Mouse (Mus musculus) hindbrain, embryonic 12.5 days (tissue): Measurements from ENCODE around the gene Vegfa. TPM values are rescaled to one million over a fixed set of nuclear protein-coding genes. Genes with fewer than 3 reads are reported as not detected.
"Not testable (repeated sequence)": the region's sequence is repeated elsewhere in the genome, so short reads cannot be mapped to it uniquely, and the experiment has no call there.

ENCODE experiments used
- ATAC-seq: fragments of 200-750 bp; cut with Nextera tagmentation; 2 replicates; pipeline ENCODE4 v1.8.0; 2017; ENCODE audit warnings: moderate TSS enrichment; ENCODE audit not compliant: low FRiP score
- H3K27ac ChIP-seq: fragments of 300-500 bp; sonication (generic); 2 replicates; pipeline ENCODE4 v1.5.1; 2016; ENCODE audit warnings: mild to moderate bottlenecking
- H3K27me3 ChIP-seq: fragments of 300-500 bp; sonication (generic); 2 replicates; pipeline ENCODE4 v1.6.1; 2016; ENCODE audit warnings: mild to moderate bottlenecking
- H3K36me3 ChIP-seq: fragments of 300-500 bp; sonication (generic); 2 replicates; pipeline ENCODE4 v1.6.1; 2016; ENCODE audit warnings: mild to moderate bottlenecking
- H3K4me1 ChIP-seq: fragments of 300-500 bp; sonication (generic); 2 replicates; pipeline ENCODE4 v1.6.1; 2016
- H3K4me2 ChIP-seq: fragments of 300-500 bp; sonication (generic); replicated peaks from 2 replicates; pipeline ENCODE4 v1.6.1; 2016; ENCODE audit warnings: mild to moderate bottlenecking
- H3K4me3 ChIP-seq: fragments of 300-500 bp; sonication (generic); 2 replicates; pipeline ENCODE4 v1.5.1; 2016; ENCODE audit warnings: mild to moderate bottlenecking
- H3K9ac ChIP-seq: fragments of 300-500 bp; sonication (generic); 2 replicates; pipeline ENCODE4 v1.6.1; 2016; ENCODE audit warnings: mild to moderate bottlenecking, moderate library complexity
- H3K9me3 ChIP-seq: fragments of 300-500 bp; sonication (generic); replicated peaks from 2 replicates; pipeline ENCODE4 v1.6.1; 2016; ENCODE audit warnings: mild to moderate bottlenecking
- WGBS: fragments of 180-500 bp; shearing (Covaris S2); methylation state at CpG from one replicate; pipeline ENCODE4 v1.1.7; 2016; 5-methylcytosine and 5-hydroxymethylcytosine counted together
- polyA plus RNA-seq: library from polyadenylated mRNA; unstranded; fragments of >200 nt; fragmentation: Nextera tagmentation; extraction: Ambion mirVana; gene quantifications from 2 replicates; pipeline ENCODE4 v1.2.1, GENCODE M21; 2016

The Vegfa gene
- polyA plus RNA-seq, 1 experiment from 2014 or later, result 4.0 TPM

DNA sequence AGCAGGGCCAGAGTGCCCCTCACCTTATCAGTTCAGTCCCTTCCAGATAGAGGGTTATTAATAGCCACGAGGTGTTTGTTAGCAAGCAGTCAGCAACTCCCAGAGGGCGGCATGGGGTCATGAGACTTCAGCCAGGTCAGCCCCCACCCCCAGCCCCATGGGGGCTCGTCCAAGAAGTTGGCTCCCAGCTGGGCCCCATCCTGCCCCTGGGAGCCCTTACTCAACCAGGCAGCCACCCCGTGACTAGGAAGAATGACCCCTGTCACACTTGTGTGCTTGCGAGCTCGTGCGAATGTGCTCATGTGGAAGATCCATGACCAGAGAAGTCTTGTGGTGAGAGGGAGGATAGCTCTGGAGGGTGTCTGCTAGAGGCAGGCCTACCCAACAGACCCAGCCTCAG is 23.0 kb downstream of the Vegfa start:
- no peak overlapping the region for H3K27ac ChIP-seq
- H3K9me3 ChIP-seq, result no peaks in the 10 kb centered on the region
- H3K9ac ChIP-seq, result no peak overlapping the region
- 70% methylated on average over 7 of the region's 7 CpGs for WGBS
- ATAC-seq, result no peak
- H3K36me3 ChIP-seq, result no peaks in the 10 kb centered on the region
- no peak overlapping the region for H3K4me3 ChIP-seq
- no peaks in the 10 kb centered on the region for H3K27me3 ChIP-seq
- no peak overlapping the region for H3K4me2 ChIP-seq
- H3K4me1 ChIP-seq, result no peaks in the 10 kb centered on the region

DNA sequence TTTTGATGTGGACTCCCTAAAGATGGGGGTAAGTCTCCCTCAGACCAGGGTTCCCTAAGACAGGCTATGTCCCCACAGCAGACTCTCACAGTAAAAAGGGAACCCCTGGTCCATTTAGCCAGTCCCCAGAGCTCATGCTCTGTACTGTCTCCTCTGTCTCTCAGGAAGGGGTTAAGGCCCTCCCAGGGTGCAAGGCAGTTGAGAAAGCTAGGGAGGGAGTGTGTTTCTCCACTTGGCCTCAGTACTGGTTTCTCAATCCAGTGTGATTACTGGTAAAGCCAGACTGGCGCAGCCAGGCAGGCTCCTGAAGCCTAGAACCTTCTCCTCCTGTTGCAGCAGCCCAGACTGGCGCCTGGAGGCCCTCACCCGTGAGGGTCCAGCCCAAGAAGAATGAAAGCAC is 26.7 kb downstream of the Vegfa start:
- Histone ChIP-seq H3K4me1 (no peaks in the 10 kb centered on the region), H3K4me2 (no peak overlapping the region), H3K27me3 (no peaks in the 10 kb centered on the region), H3K9ac (no peak overlapping the region), H3K9me3 (no peaks in the 10 kb centered on the region), H3K36me3 (no peaks in the 10 kb centered on the region), H3K4me3 (no peak overlapping the region), H3K27ac (no peak overlapping the region)
- ATAC-seq, result no peak
- 79% methylated on average over 3 of the region's 3 CpGs for WGBS

DNA sequence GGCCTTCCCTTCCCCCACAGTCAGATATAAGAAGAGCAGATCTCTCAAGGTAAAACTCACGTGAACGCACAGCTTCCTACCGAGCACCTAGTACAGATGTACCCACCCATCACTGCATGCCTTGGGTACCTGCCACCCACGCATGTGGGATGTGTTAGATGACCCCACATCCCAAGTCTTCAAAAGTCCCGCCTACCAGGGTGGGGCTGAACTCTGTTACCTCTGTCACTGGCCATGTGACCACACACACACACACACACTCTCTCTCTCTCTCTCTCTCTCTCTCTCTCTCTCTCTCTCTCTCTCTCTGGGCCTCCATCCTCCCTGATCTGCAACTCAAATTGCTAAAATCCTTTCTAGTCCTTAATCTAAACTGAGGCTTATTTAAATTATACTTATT is 27.7 kb downstream of the Vegfa start:
- 85% methylated on average over 5 of the region's 5 CpGs for WGBS
- Histone ChIP-seq H3K9ac (no peak overlapping the region), H3K4me1 (no peaks in the 10 kb centered on the region), H3K9me3 (no peaks in the 10 kb centered on the region), H3K27me3 (no peaks in the 10 kb centered on the region), H3K4me2 (no peak overlapping the region), H3K4me3 (no peak overlapping the region), H3K27ac (no peak overlapping the region), H3K36me3 (no peaks in the 10 kb centered on the region)
- no peak for ATAC-seq

DNA sequence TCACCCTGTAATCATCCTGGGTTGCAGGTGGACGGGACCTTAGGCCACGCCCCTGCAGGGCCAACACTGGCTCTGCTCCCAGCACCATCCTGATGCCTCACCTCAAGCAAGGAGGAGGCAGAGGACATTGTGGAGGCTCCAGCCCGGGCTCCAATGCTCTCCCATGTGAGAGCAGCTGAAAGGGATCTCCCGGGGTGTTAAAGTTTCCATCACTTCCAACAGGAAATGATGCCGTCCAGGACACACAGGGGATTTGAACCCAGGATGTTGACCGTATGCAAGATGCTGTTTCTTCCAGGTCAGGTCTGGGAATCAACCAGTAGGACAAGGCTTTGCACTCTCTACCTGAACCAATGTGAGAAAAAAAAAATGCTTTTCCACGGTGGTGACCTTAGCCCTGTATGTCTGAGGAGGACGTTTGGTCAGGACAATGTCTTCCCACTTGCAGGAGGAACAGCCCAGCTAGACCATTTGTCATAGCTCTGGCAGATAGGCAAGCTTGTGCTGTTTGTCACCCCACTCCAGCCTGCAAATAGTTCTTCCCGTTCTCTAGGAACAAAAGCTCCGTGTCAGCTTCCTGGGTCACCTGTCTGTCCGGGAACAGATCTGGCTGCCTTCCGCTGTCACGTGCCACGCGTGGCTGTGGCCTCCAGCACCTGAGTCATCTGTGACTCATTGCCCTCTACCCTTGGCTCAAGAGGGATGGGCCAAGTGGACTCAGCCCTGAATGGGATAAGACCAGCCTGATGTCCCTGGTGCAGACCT is 28.3 kb downstream of the Vegfa start:
- no peak overlapping the region for H3K27ac ChIP-seq
- H3K9ac ChIP-seq, result no peak overlapping the region
- no peaks in the 10 kb centered on the region for H3K27me3 ChIP-seq
- no peaks in the 10 kb centered on the region for H3K4me1 ChIP-seq
- WGBS, result 76% methylated on average over 15 of the region's 15 CpGs
- H3K36me3 ChIP-seq, result no peaks in the 10 kb centered on the region
- H3K4me2 ChIP-seq, result no peak overlapping the region
- no peak overlapping the region for H3K4me3 ChIP-seq
- H3K9me3 ChIP-seq, result no peaks in the 10 kb centered on the region
- ATAC-seq, result no peak

DNA sequence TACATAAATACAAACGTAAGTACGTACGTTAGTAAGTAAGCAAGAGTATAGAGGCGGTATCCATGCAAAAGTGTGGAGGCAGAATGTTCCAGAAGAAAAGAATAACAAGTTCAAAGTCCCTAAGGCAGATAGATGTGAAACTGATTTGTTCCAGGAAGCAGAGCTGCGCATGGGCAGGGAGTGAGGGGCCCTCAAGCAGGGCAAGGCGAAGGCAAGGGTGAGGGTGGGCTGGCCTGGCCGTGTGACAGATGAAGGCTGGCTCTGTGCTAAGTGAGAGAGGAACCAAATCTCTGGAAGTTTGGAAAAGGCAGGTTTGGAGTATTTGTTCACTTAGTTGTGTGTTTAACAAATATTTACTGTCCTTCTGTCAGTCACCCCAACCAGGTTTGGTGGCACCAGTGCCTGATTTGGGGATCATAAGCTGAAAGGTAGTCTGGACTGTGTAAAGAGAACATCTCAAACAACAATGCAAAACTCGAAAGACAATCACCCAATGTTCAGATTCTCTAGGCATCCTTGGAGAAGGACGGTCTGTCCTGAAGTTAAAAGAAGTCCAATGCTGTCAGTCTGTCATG is 32.7 kb downstream of the Vegfa start:
- 86% methylated on average over 9 of the region's 9 CpGs for WGBS
- ATAC-seq, result no peak

DNA sequence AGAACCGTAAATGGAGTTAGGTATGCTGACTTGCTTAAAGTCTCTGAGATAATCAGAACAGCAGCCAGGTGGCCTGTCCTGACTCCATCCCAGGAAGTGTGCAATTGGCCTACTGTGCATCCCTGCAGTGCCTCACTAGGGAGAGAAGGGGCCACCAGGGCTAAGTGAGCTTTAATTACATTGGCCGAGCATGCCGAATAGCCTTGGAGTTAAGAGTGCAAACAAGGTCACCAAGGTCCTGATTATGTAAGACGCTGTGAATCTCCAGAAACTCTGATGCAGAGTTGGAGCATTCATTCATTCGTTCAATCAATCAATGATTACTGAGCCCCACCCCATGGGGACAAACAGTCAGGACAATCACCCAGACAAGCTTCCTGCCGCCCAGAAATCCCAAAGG is 33.8 kb downstream of the Vegfa start:
- Histone ChIP-seq H3K27me3 (no peaks in the 10 kb centered on the region), H3K4me1 (no peaks in the 10 kb centered on the region), H3K36me3 (no peaks in the 10 kb centered on the region), H3K27ac (no peak overlapping the region), H3K9ac (no peak overlapping the region), H3K4me2 (no peak overlapping the region), H3K9me3 (no peaks in the 10 kb centered on the region), H3K4me3 (no peak overlapping the region)
- 24% methylated on average over 6 of the region's 6 CpGs for WGBS
- no peak for ATAC-seq

More for the DNA sequence above, 32.7 kb downstream of the Vegfa start:
- Histone ChIP-seq H3K4me2 (no peak overlapping the region), H3K9me3 (no peaks in the 10 kb centered on the region), H3K27ac (no peak overlapping the region), H3K4me1 (no peaks in the 10 kb centered on the region), H3K27me3 (no peaks in the 10 kb centered on the region), H3K4me3 (no peak overlapping the region), H3K36me3 (no peaks in the 10 kb centered on the region), H3K9ac (no peak overlapping the region)

DNA sequence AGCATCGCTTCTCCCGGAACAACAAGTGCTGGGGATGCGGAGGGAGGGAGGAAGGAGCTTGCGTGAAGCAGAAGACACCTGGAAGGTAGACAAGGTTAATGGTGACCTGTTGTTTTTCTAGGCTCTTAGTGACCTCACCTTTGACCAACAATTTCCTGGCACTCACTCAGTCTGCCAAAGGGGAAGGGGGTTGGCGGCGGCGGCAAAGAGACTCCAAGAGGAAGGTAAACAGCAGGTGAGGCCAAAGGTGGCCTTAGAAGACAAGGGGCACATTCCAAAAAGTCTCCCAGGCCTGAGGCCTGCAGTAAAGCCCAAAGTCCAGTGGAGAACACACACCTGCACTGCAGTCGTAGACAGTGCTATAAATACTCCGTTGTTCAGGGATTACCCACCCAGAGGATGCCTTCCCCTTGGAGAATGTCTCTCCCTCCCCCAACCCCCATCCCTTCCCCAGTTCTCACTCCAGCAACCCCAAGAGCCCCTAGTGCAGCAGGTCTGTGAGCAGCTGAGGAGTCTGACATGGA is 35.2 kb downstream of the Vegfa start:
- H3K27me3 ChIP-seq, result no peaks in the 10 kb centered on the region
- no peak overlapping the region for H3K4me2 ChIP-seq
- no peak overlapping the region for H3K9ac ChIP-seq
- no peaks in the 10 kb centered on the region for H3K4me1 ChIP-seq
- no peak for ATAC-seq
- no peaks in the 10 kb centered on the region for H3K9me3 ChIP-seq
- 89% methylated on average over 9 of the region's 9 CpGs for WGBS
- no peak overlapping the region for H3K27ac ChIP-seq
- no peaks in the 10 kb centered on the region for H3K36me3 ChIP-seq
- no peak overlapping the region for H3K4me3 ChIP-seq

DNA sequence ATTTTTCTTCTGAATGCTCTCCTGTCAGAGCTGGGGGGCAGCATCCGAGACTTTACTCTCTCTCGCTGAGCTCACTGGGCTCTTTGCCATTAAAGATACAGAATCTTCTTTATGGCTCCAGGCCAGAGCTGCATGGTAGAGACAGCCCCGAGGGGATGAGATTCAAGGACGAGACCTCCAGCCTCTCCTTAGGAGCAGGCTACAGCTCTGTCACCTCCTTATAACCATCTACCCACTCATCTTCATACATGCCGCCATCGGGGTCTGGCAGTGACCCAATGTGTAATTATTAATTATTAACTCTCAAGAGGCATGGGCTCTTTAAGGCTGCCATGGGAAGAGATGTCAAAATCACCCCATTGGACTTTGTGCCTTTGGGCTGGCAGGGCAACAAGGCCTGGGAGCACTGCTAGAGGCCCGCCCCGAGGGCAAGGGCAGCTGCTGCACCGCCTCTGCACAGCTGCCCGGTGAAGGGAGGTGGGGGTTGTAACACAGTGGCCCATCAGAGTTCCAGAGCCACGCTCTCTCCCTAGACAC is 37.8 kb downstream of the Vegfa start:
- no peaks in the 10 kb centered on the region for H3K36me3 ChIP-seq
- H3K4me2 ChIP-seq, result no peak overlapping the region
- H3K27ac ChIP-seq, result no peak overlapping the region
- no peak overlapping the region for H3K4me3 ChIP-seq
- no peaks in the 10 kb centered on the region for H3K9me3 ChIP-seq
- WGBS, result 76% methylated on average over 11 of the region's 11 CpGs
- H3K27me3 ChIP-seq, result no peaks in the 10 kb centered on the region
- H3K4me1 ChIP-seq, result no peaks in the 10 kb centered on the region
- H3K9ac ChIP-seq, result no peak overlapping the region
- ATAC-seq, result no peak

DNA sequence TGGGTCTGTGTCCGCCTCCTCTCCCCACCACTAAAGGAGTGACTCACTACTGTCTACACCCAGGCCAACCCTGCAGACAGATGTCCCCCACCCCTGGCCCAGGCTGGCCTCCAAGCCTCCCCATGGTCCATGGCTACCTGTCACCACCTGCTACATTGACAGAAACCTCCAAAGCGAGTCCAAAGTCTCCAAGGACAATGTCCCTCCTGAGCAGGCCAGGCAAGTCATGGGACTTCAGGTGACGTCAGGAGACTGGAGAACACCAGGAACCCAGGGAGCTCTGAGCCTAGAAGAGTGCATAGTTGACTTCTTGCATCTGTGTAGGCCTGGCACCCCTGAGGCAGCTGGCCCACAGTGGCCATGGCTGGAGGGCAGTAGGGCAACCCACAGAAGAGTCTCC is 45.3 kb downstream of the Vegfa start:
- Histone ChIP-seq H3K4me1 (no peaks in the 10 kb centered on the region), H3K4me3 (no peak overlapping the region), H3K27ac (no peak overlapping the region), H3K4me2 (no peak overlapping the region), H3K27me3 (peaks cover 2% of the 10 kb centered on the region; the same call in 1 of the 2 replicates), H3K9ac (no peak overlapping the region), H3K9me3 (no peaks in the 10 kb centered on the region), H3K36me3 (no peaks in the 10 kb centered on the region)
- no peak for ATAC-seq
- WGBS, result 89% methylated on average over 3 of the region's 3 CpGs

DNA sequence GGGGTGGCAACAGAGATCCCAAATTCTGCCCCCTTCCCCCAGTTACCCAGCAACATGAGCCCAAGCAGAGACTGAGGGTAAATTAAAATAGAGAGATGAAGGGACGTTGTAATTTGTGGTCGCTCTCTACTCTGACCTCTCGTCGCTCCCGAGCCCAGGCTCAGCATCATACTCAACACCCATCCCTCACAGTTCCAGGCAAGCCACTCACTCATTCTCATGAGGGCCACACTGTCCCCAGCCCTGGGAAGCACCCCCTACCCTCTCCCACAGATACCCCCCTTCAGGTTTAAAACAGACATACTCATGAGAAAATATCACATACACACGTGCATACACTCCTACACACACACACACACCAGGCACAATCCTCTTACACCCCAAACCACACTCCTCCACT is 45.8 kb downstream of the Vegfa start:
- 84% methylated on average over 6 of the region's 6 CpGs for WGBS
- peaks cover 2% of the 10 kb centered on the region; the same call in 1 of the 2 replicates for H3K27me3 ChIP-seq
- no peaks in the 10 kb centered on the region for H3K36me3 ChIP-seq
- H3K4me3 ChIP-seq, result no peak overlapping the region
- H3K9ac ChIP-seq, result no peak overlapping the region
- no peaks in the 10 kb centered on the region for H3K9me3 ChIP-seq
- ATAC-seq, result no peak
- H3K27ac ChIP-seq, result no peak overlapping the region
- no peaks in the 10 kb centered on the region for H3K4me1 ChIP-seq
- no peak overlapping the region for H3K4me2 ChIP-seq

DNA sequence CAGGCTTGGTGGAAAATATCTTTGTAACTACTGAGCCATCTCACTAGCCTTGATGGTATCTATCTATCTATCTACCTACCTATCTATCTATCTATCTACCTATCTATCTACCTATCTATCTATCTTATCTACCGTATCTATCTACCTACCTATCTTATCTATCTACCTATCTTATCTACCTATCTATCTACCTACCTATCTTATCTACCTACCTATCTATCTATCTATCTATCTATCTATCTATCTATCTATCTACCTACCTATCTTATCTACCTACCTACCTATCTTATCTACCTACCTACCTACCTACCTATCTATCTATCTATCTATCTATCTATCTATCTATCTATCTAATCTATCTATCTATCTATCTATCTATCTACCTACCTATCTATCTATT is 49.0 kb downstream of the Vegfa start:
- not testable (repeated sequence) for ATAC-seq
- WGBS, result 100% methylated on average over 1 of the region's 1 CpGs

DNA sequence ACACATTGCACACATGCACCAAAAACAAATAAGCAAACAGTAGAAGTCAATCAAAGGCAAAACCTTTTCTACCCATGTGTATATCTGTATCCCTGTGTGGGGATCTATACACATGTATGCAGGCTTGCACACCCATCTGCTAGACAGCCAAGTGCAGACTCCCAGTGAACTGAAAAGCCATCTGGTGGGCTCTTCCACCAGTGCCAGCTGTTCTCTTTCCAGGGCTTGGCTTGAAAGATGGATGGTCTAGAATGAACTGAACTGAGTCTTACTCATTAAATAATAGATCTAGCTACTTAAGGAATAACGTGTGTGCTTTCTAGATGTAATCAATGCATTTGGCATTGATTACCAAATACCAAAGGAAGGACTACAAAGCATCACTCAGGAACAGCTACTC is 50.3 kb downstream of the Vegfa start:
- Histone ChIP-seq H3K4me3 (no peak overlapping the region), H3K27ac (no peak overlapping the region), H3K4me2 (no peak overlapping the region), H3K9me3 (no peaks in the 10 kb centered on the region), H3K27me3 (peaks cover under 1% of the 10 kb centered on the region; the same call in 1 of the 2 replicates), H3K4me1 (no peaks in the 10 kb centered on the region), H3K36me3 (no peaks in the 10 kb centered on the region), H3K9ac (no peak overlapping the region)
- 86% methylated on average over 1 of the region's 1 CpGs for whole genome bisulfite sequencing
- ATAC-seq, result no peak

More for the DNA sequence above, 49.0 kb downstream of the Vegfa start:
- H3K4me3 ChIP-seq, H3K4me1 ChIP-seq, H3K9me3 ChIP-seq, H3K36me3 ChIP-seq, H3K4me2 ChIP-seq, H3K27ac ChIP-seq, H3K9ac ChIP-seq, H3K27me3 ChIP-seq: not testable (repeated sequence)
